7 mouse cellular contexts compared by ENCODE assay signal in the genomic region with DNA sequence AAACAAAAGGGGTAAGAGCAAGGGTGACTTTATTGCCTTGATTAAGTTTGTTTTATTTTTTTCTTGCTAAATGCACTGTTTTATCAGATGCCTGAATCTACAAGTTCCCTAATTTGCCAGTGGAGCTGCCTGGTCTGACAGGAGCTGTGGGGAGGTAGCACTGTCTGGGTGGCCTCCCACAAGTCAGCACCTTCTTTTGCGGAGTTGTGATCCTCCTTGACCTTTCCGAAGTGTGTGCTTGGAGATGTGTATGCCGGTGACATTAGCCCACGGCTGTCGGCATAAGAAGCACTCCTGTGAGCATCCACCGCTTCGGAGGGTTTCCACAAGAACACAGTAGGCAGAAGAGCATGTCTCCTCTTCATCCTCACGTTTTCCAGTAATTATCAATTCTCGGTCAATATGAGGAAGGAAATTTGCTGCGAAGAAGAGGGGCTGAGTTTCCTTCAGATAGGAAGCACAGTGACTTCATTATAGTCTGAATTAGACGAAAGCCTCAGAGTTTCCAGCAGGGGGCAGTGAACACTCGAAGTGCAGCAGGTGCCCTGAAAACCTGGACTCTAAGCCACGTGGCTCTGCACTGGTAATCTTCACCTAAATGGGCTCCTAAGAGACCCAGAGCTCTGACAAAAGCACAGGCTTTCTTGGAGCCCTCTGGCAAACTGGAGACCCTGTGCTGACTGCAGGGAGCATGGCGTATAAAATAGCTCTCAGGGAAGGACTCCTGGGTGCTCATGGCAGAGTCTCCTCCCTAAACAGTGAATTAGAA.
A peak's percentile ranks its signal among the peaks of the same experiment; 100 is the strongest.
DNase-seq lines count a peak whose midpoint lies in the region; ATAC-seq and TF ChIP-seq lines count a peak whose summit lies in the region.

No protein-coding gene starts in this region.

- no peaks in the 10 kb centered on the region for H3K36me3 ChIP-seq in MEL (ENCODE audit: control insufficient read depth in 1 of 2, insufficient read depth in 2 of 2, low read length in 2 of 2)
- no peaks in the 10 kb centered on the region for H3K36me3 ChIP-seq in embryonic facial prominence, embryonic 11.5 days (replicated peaks; ENCODE audit: control insufficient read depth, insufficient read depth, low read depth, low read length)
- no peaks in the 10 kb centered on the region for H3K36me3 ChIP-seq in heart, embryonic 13.5 days

- no peak overlapping the region for H3K27ac ChIP-seq in MEL (ENCODE audit: control insufficient read depth, low read depth, low read length)
- no peak overlapping the region for H3K27ac ChIP-seq in embryonic facial prominence, embryonic 11.5 days (replicated peaks; ENCODE audit: low read depth, low read length)
- H3K27ac ChIP-seq in heart, embryonic 13.5 days (replicated peaks), result no peak overlapping the region

- no peak for TF ChIP-seq EP300 in MEL (IDR thresholded peaks at IDR 0.05; ENCODE audit: low read depth in 1 of 2, low read length in 2 of 2)

- 0 out of 2 replicates have a peak, but pooled peaks have one; percentile 48 for ATAC-seq in embryonic facial prominence, embryonic 11.5 days (replicated peaks; ENCODE audit: insufficient number of reproducible peaks, low FRiP score, low TSS enrichment, low read depth)
- ATAC-seq in heart, embryonic 13.5 days (ENCODE audit: extremely low read depth, insufficient number of reproducible peaks, low FRiP score, low TSS enrichment), result no peak

- DNase-seq in MEL (ENCODE audit: low read depth, low spot score), result peak; percentile 8
- DNase-seq in adrenal gland, postnatal 10 days, result peak; percentile 68
- DNase-seq in embryonic facial prominence, embryonic 11.5 days (ENCODE audit: low spot score), result peak; percentile 84
- peak; percentile 41 to 73 for DNase-seq in kidney, postnatal 36 days
- DNase-seq in lung, postnatal 36 days, result peak; percentile 64
- peak; percentile 50 for DNase-seq in right cerebral cortex, postnatal 25 days

- H3K79me2 ChIP-seq in MEL (ENCODE audit: control insufficient read depth, insufficient read depth, low read length, poor library complexity), result no peaks in the 10 kb centered on the region

- H3K27me3 ChIP-seq in MEL (ENCODE audit: control insufficient read depth in 1 of 2, insufficient read depth in 2 of 2, low read length in 2 of 2), result no peaks in the 10 kb centered on the region
- no peaks in the 10 kb centered on the region for H3K27me3 ChIP-seq in embryonic facial prominence, embryonic 11.5 days (ENCODE audit: control insufficient read depth, insufficient read depth, low read length)
- peaks cover 19% of the 10 kb centered on the region for H3K27me3 ChIP-seq in heart, embryonic 13.5 days (replicated peaks)

- peak; percentile 28 for TF ChIP-seq RAD21 in MEL (IDR thresholded peaks at IDR 0.05; ENCODE audit: low read depth, low read length)

- TF ChIP-seq POLR2A in MEL (IDR thresholded peaks at IDR 0.05; ENCODE audit: control insufficient read depth in 1 of 2, insufficient read depth in 1 of 2, low read depth in 1 of 2, low read length in 2 of 2, poor library complexity in 1 of 2), result no peak

- no peak overlapping the region for H3K9ac ChIP-seq in MEL (ENCODE audit: control insufficient read depth, low read depth, low read length, poor library complexity, severe bottlenecking)
- no peak overlapping the region for H3K9ac ChIP-seq in embryonic facial prominence, embryonic 11.5 days (replicated peaks; ENCODE audit: low read length)
- no peak overlapping the region for H3K9ac ChIP-seq in heart, embryonic 13.5 days

- no peak overlapping the region for H3K4me2 ChIP-seq in embryonic facial prominence, embryonic 11.5 days (ENCODE audit: low read depth, low read length)
- peak overlapping the region; percentile 49 for H3K4me2 ChIP-seq in heart, embryonic 13.5 days

- H3K4me3 ChIP-seq in MEL (ENCODE audit: control insufficient read depth in 1 of 2, insufficient read depth in 1 of 2, low read depth in 2 of 2, low read length in 2 of 2), result no peak overlapping the region
- H3K4me3 ChIP-seq in embryonic facial prominence, embryonic 11.5 days (ENCODE audit: low read depth, low read length), result no peak overlapping the region
- no peak overlapping the region for H3K4me3 ChIP-seq in heart, embryonic 13.5 days

- WGBS in embryonic facial prominence, embryonic 11.5 days, result 44% methylated on average over 14 of the region's 14 CpGs
- 33% methylated on average over 14 of the region's 14 CpGs for WGBS in heart, embryonic 13.5 days

- H3K9me3 ChIP-seq in MEL (replicated peaks; ENCODE audit: insufficient read depth, low read length), result no peaks in the 10 kb centered on the region
- no peaks in the 10 kb centered on the region for H3K9me3 ChIP-seq in embryonic facial prominence, embryonic 11.5 days (replicated peaks; ENCODE audit: control insufficient read depth, low read length)
- H3K9me3 ChIP-seq in heart, embryonic 13.5 days, result no peaks in the 10 kb centered on the region

- TF ChIP-seq CTCF in MEL (IDR thresholded peaks at IDR 0.05 in 2 of 3, conservative IDR thresholded peaks at IDR 0.05 in 1 of 3; ENCODE audit: control insufficient read depth in 1 of 3, insufficient read depth in 1 of 3, low read depth in 2 of 3, low read length in 3 of 3, poor library complexity in 1 of 3, severe bottlenecking in 1 of 3), result peak in 2 of 3 experiments; percentile 28 to 30; a peak in 4 of 6 replicates

- H3K4me1 ChIP-seq in MEL (ENCODE audit: control insufficient read depth in 1 of 2, insufficient read depth in 2 of 2, low read length in 2 of 2), result no peaks in the 10 kb centered on the region
- no peaks in the 10 kb centered on the region for H3K4me1 ChIP-seq in embryonic facial prominence, embryonic 11.5 days (ENCODE audit: control insufficient read depth, insufficient read depth, low read length)
- 0 out of 2 replicates have a peak, but pooled peaks cover 3% of the 10 kb centered on the region for H3K4me1 ChIP-seq in heart, embryonic 13.5 days

TF ChIP-seq in MEL, 35 proteins besides CTCF, POLR2A, EP300 and RAD21:
- 0 out of 2 replicates have a peak, but pooled peaks have one; percentile 22 for TF ChIP-seq ZC3H11A (IDR thresholded peaks at IDR 0.05; ENCODE audit: low read depth, low read length)
- no peak for TF ChIP-seq SIN3A (IDR thresholded peaks at IDR 0.05; ENCODE audit: low read length)
- TF ChIP-seq SMC3 (IDR thresholded peaks at IDR 0.05; ENCODE audit: low read depth, low read length), result peak; percentile 41

Comparison
In these comparisons a context has a peak if more than half of its experiments do, and no peak if none do; other contexts are left out.
1. DNase-seq: peak in every context shown above with its lines; median percentile 84 in embryonic facial prominence, embryonic 11.5 days; 68 in adrenal gland, postnatal 10 days; 64 in lung, postnatal 36 days; 57 in kidney, postnatal 36 days; 50 in right cerebral cortex, postnatal 25 days; 8 in MEL.